Mouse (Mus musculus) thymus, adult 18-20 months (tissue): ENCODE results near the gene Cts8.

Source experiments
- DNase-seq, 2 experiments: peaks; one replicate each; pipeline ENCODE4 v3.0.0; 2022; ENCODE audit warnings: mixed read lengths in 2 of 2

The Cts8 gene

DNA sequence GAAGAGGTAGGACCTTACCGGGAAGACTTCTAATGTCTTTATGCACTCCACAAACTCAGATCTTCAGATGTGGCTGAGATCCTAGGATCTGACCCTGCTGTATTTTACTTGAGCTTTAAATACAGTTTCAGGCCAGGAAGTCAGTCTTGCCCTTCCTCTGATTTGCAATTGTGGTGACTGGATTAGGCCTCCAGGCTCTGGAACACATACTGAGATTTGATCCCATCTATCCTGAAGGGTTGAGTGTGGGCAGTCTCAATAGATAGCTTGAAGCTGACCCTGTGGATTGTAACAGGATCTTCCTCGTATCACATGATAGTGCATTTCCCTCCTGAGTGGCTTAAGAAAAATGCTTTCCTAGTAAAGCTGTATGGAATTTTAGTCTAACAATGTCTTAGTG, at the start of gene Cts8:
Gene Cts8 (minus strand): TSS at position 101 of the 400 bp plus-strand sequence.
- no peak for DNase-seq

DNA sequence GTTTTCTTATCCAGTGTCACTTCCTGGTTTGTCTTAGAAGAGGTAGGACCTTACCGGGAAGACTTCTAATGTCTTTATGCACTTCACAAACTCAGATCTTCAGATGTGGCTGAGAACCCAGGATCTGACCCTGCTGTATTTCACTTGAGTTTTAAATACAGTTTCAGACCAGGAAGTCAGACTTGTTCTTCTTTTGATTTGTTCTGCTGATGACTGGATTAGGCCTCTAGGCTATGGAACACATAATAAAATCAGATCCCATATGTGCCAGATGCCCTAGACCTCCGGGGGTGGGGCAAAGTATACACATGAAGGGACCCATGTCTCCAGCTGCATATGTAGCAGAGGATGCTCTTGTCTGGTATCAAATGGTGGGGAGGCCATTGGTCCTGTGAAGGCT, 33.6 kb upstream of the Cts8 start, which contains the start of gene Gm49398:
Gene Gm49398 (minus strand): TSS at position 101 of the 400 bp plus-strand sequence.
- DNase-seq: no peak

DNA sequence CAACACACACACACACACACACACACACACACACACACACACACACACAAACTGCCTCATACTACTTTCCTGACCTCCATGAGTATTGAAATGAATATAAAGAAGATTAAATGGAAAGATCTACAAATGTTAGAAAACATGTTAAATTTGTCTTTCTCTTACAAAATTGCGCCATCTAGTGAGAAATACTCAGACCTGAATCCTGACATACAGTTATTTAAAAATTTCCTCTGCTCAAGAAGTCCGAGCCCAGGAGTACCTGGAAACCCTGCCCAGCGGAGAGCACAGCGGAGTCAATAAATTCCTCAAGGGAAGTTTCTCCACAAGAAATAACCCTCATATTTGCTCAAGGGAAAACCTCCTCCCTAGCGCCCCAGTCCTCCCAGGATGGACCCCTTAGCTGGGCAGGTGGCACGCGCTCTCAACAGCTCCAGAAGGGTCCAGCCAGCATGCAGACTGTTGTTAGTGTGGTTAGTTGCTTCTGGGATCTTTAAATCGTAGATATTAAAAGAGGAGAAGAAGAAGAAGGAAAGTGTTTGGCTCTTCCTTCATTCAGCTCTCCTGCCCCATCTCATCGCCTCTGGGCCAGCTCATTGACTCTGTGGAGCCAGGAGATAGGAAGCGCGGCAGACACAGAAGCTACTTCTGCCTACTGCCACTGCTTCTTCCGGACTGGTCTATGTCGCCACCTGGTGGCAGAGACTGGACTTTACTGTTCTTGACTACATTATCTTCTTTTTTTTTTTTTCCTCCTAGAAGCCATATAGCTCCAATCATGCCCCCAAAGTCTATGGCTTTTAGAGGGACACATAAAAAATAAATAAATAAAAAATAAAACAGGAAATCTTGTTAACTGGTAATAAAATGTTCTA, 13.8 kb downstream of the Cts8 start:
- peak; percentile 3 to 10 for DNase-seq

DNA sequence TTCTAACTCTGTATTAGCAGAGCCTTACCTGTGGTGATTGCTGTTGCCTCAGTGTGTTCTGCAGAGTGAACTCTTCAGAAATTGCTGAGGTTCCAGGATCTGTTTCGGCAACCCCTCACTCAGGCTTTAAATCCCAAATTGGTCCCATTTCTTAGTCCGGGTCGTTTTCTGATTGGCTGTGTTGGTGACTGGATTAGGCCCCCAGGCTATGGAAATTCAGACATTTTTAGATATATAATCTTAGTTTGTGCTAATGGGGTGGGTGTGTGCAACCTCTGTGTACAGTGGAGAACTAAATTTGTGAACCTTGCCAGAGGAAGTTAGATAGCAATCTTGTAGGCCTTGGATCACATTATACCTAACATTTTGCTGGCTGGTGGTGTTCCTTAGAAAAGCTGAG, 51.8 kb downstream of the Cts8 start, which contains the start of gene Cts6:
Gene Cts6 (minus strand): TSS at position 101 of the 400 bp plus-strand sequence.
- DNase-seq: no peak
